Mouse (Mus musculus): ENCODE results near the gene Cdca8.

GRCm38 (mm10) chr4:124894508-124895428 lies 44.3 kb downstream of the Cdca8 start:
- TF ChIP-seq GATA1 (IDR thresholded peaks at IDR 0.05; ENCODE audit: borderline replicate concordance, low read length) = no peak
- TF ChIP-seq FLI1 (IDR thresholded peaks at IDR 0.05; ENCODE audit: low read length) = no peak

Data from megakaryocyte, embryonic 14.5 days (primary cell).